Mouse (Mus musculus) MEL (cell line): ENCODE measurements at regions not wholly inside any gene's neighbourhood (a gene's known extent, or its start where the extent isn't known, plus 50 kb on each side); places are given as distances from the start of the nearest gene placed in this dataset.

Experiments
- DNase-seq: peaks from one replicate; pipeline ENCODE4 v3.0.0; 2011; ENCODE audit warnings: low read depth, low spot score
- H3K27ac ChIP-seq: 2 replicates; pipeline ENCODE4 v1.5.1; 2012; ENCODE audit warnings: low read depth, mild to moderate bottlenecking, control low read depth, low read length, moderate library complexity; ENCODE audit not compliant: control insufficient read depth
- H3K27me3 ChIP-seq, 2 experiments: fragments of 150-350 bp in 1 of 2; sonication (generic) in 1 of 2; 2 replicates each; pipeline ENCODE4 v1.6.1; 2012; ENCODE audit warnings: low read length in 2 of 2, mild to moderate bottlenecking in 2 of 2, improper control_type of control experiment in 1 of 2, moderate library complexity in 1 of 2; ENCODE audit not compliant: insufficient read depth in 2 of 2, control insufficient read depth in 1 of 2
- H3K36me3 ChIP-seq, 2 experiments: 2 replicates each; pipeline ENCODE4 v1.6.1; 2012 to 2014; ENCODE audit warnings: low read length in 2 of 2, improper control_type of control experiment in 1 of 2, inconsistent platforms in 1 of 2, mild to moderate bottlenecking in 1 of 2; ENCODE audit not compliant: insufficient read depth in 2 of 2, control insufficient read depth in 1 of 2
- H3K4me1 ChIP-seq, 2 experiments: fragments of 150-350 bp in 1 of 2; sonication (generic) in 1 of 2; 2 replicates each; pipeline ENCODE4 v1.6.1; 2012; ENCODE audit warnings: low read length in 2 of 2, improper control_type of control experiment in 1 of 2, mild to moderate bottlenecking in 1 of 2; ENCODE audit not compliant: insufficient read depth in 2 of 2, control insufficient read depth in 1 of 2
- H3K4me3 ChIP-seq, 2 experiments: fragments of 150-350 bp in 1 of 2; sonication (generic) in 1 of 2; 2 replicates each; pipeline ENCODE4 v1.5.1; 2012; ENCODE audit warnings: low read depth in 2 of 2, low read length in 2 of 2, mild to moderate bottlenecking in 2 of 2, moderate library complexity in 2 of 2, control low read depth in 1 of 2, improper control_type of control experiment in 1 of 2; ENCODE audit not compliant: control insufficient read depth in 1 of 2, insufficient read depth in 1 of 2
- H3K79me2 ChIP-seq: 2 replicates; pipeline ENCODE4 v1.6.1; 2012; ENCODE audit warnings: mild to moderate bottlenecking, low read length, moderate library complexity; ENCODE audit not compliant: control insufficient read depth, poor library complexity, insufficient read depth
- H3K9ac ChIP-seq: 2 replicates; pipeline ENCODE4 v1.6.1; 2012; ENCODE audit warnings: low read depth, mild to moderate bottlenecking, control low read depth, low read length, moderate library complexity; ENCODE audit not compliant: control insufficient read depth, poor library complexity, severe bottlenecking
- H3K9me3 ChIP-seq: fragments of 150-350 bp; sonication (generic); replicated peaks from 2 replicates; pipeline ENCODE4 v1.6.1; 2012; ENCODE audit warnings: mild to moderate bottlenecking, low read length, improper control_type of control experiment, moderate library complexity; ENCODE audit not compliant: insufficient read depth
- BHLHE40 ChIP-seq: IDR thresholded peaks from 2 replicates; pipeline ENCODE4 v1.6.1; 2012; ENCODE audit warnings: low read depth, mild to moderate bottlenecking, inconsistent platforms, low read length, improper control_type of control experiment, borderline replicate concordance
- CHD1 ChIP-seq: IDR thresholded peaks from 2 replicates; pipeline ENCODE4 v1.6.1; 2012; ENCODE audit warnings: low read depth, mild to moderate bottlenecking, inconsistent platforms, low read length, improper control_type of control experiment
- CTCF ChIP-seq, 3 experiments: IDR thresholded peaks in 2 of 3; conservative IDR thresholded peaks in 1 of 3; 2 replicates each; pipeline ENCODE4 v1.5.1; 2011 to 2012; ENCODE audit warnings: low read length in 3 of 3, low read depth in 2 of 3, mild to moderate bottlenecking in 2 of 3, improper control_type of control experiment in 1 of 3, inconsistent platforms in 1 of 3, mixed read lengths in 1 of 3, moderate library complexity in 1 of 3; ENCODE audit not compliant: control insufficient read depth in 1 of 3, insufficient read depth in 1 of 3, poor library complexity in 1 of 3, severe bottlenecking in 1 of 3
- ELF1 ChIP-seq: IDR thresholded peaks from 2 replicates; pipeline ENCODE4 v1.6.1; 2014; ENCODE audit warnings: low read depth, mild to moderate bottlenecking, inconsistent platforms, low read length, improper control_type of control experiment, moderate library complexity
- HCFC1 ChIP-seq: IDR thresholded peaks from 2 replicates; pipeline ENCODE4 v1.6.1; 2012; ENCODE audit warnings: low read depth, mild to moderate bottlenecking, inconsistent platforms, low read length, improper control_type of control experiment, moderate library complexity
- MAFK ChIP-seq: IDR thresholded peaks from 2 replicates; pipeline ENCODE4 v1.6.1; 2011; ENCODE audit warnings: low read depth, mild to moderate bottlenecking, low read length, improper control_type of control experiment, borderline replicate concordance
- MAZ ChIP-seq: IDR thresholded peaks from 2 replicates; pipeline ENCODE4 v1.6.1; 2012; ENCODE audit warnings: low read depth, mild to moderate bottlenecking, inconsistent platforms, low read length, improper control_type of control experiment
- MYB ChIP-seq: IDR thresholded peaks from 2 replicates; pipeline ENCODE4 v1.6.1; 2011; ENCODE audit warnings: mild to moderate bottlenecking, low read depth, low read length, improper control_type of control experiment
- NRF1 ChIP-seq: IDR thresholded peaks from 2 replicates; pipeline ENCODE4 v1.6.1; 2014; ENCODE audit warnings: low read depth, mild to moderate bottlenecking, inconsistent platforms, low read length, improper control_type of control experiment, moderate library complexity; ENCODE audit not compliant: poor library complexity, insufficient read depth, severe bottlenecking
- POLR2AphosphoS2 ChIP-seq: IDR thresholded peaks from 2 replicates; pipeline ENCODE4 v1.6.1; 2011; ENCODE audit warnings: low read length, improper control_type of control experiment
- POLR2AphosphoS5 ChIP-seq: IDR thresholded peaks from 2 replicates; pipeline ENCODE4 v1.6.1; 2012; ENCODE audit warnings: low read depth, borderline replicate concordance, mild to moderate bottlenecking, inconsistent platforms, low read length, moderate library complexity, mixed read lengths
- RAD21 ChIP-seq: IDR thresholded peaks from 2 replicates; pipeline ENCODE4 v1.6.1; 2011; ENCODE audit warnings: mild to moderate bottlenecking, low read depth, low read length, improper control_type of control experiment
- SIN3A ChIP-seq: IDR thresholded peaks from 2 replicates; pipeline ENCODE4 v1.6.1; 2012; ENCODE audit warnings: low read length, improper control_type of control experiment, inconsistent platforms
- TAL1 ChIP-seq: IDR thresholded peaks from 2 replicates; pipeline ENCODE4 v1.6.1; 2012; ENCODE audit warnings: mild to moderate bottlenecking, inconsistent platforms, low read length, moderate library complexity, mixed read lengths
- TCF12 ChIP-seq: IDR thresholded peaks from 2 replicates; pipeline ENCODE4 v1.6.1; 2014; ENCODE audit warnings: low read depth, mild to moderate bottlenecking, inconsistent platforms, low read length, improper control_type of control experiment, moderate library complexity
- USF1 ChIP-seq: IDR thresholded peaks from 2 replicates; pipeline ENCODE4 v1.6.1; 2014; ENCODE audit warnings: low read depth, mild to moderate bottlenecking, inconsistent platforms, low read length, improper control_type of control experiment, moderate library complexity
- ZKSCAN1 ChIP-seq: IDR thresholded peaks from 2 replicates; pipeline ENCODE4 v1.6.1; 2012; ENCODE audit warnings: low read depth, mild to moderate bottlenecking, inconsistent platforms, low read length, improper control_type of control experiment, moderate library complexity
- ZMIZ1 ChIP-seq: IDR thresholded peaks from 2 replicates; pipeline ENCODE4 v1.6.1; 2012; ENCODE audit warnings: low read depth, mild to moderate bottlenecking, inconsistent platforms, low read length, improper control_type of control experiment, moderate library complexity
- ZNF384 ChIP-seq: IDR thresholded peaks from 2 replicates; pipeline ENCODE4 v1.6.1; 2012; ENCODE audit warnings: low read depth, mild to moderate bottlenecking, inconsistent platforms, low read length, improper control_type of control experiment

GRCm38 (mm10) chr5:132827555-132828333, 284.6 kb upstream of the Auts2 start:
- DNase-seq = no peak
- no peaks in the 10 kb centered on the region for H3K36me3 ChIP-seq
- no peaks in the 10 kb centered on the region for H3K27me3 ChIP-seq
- H3K4me3 ChIP-seq = no peak overlapping the region
- H3K79me2 ChIP-seq = no peaks in the 10 kb centered on the region
- H3K9ac ChIP-seq = no peak overlapping the region
- no peak for TF ChIP-seq POLR2AphosphoS5
- TF ChIP-seq CTCF (IDR thresholded peaks at IDR 0.05 in 2 of 3, conservative IDR thresholded peaks at IDR 0.05 in 1 of 3; ENCODE audit: control insufficient read depth in 1 of 3, insufficient read depth in 1 of 3, low read depth in 2 of 3, low read length in 3 of 3, poor library complexity in 1 of 3, severe bottlenecking in 1 of 3) = no peak
- no peak for TF ChIP-seq ZMIZ1
- no peak for TF ChIP-seq TAL1
- TF ChIP-seq HCFC1 = no peak
- no peak for TF ChIP-seq SIN3A
- TF ChIP-seq BHLHE40 = no peak
- no peak for TF ChIP-seq ELF1
- TF ChIP-seq ZKSCAN1 = no peak
- TF ChIP-seq TCF12 = no peak
- no peak for TF ChIP-seq MAFK
- no peak for TF ChIP-seq ZNF384
- H3K9me3 ChIP-seq = no peaks in the 10 kb centered on the region
- no peak overlapping the region for H3K27ac ChIP-seq
- H3K4me1 ChIP-seq = no peaks in the 10 kb centered on the region

GRCm38 (mm10) chr5:132826009-132826408, 282.9 kb upstream of the Auts2 start:
- H3K9me3 ChIP-seq = no peaks in the 10 kb centered on the region

More at GRCm38 (mm10) chr5:132826009-132826408, 282.9 kb upstream of the Auts2 start:
- Histone ChIP-seq H3K79me2 (no peaks in the 10 kb centered on the region), H3K4me1 (no peaks in the 10 kb centered on the region), H3K4me3 (no peak overlapping the region), H3K27me3 (no peaks in the 10 kb centered on the region), H3K27ac (no peak overlapping the region), H3K9ac (no peak overlapping the region), H3K36me3 (no peaks in the 10 kb centered on the region)
- TF ChIP-seq MAZ (no peak), MYB (no peak), POLR2AphosphoS2 (no peak), BHLHE40 (no peak), POLR2AphosphoS5 (no peak), TAL1 (no peak), ZNF384 (no peak), USF1 (no peak), CHD1 (no peak), RAD21 (no peak), NRF1 (no peak)
- DNase-seq = no peak
